Mouse (Mus musculus): Measurements from ENCODE around the gene Tlcd2. TPM values are rescaled to one million over a fixed set of nuclear protein-coding genes. Genes with fewer than 3 reads are reported as not detected.
A peak's percentile ranks its signal among the peaks of the same experiment; 100 is the strongest.

Tlcd2 gene
- polyA plus RNA-seq (2015; fragmentation: Nextera tagmentation; extraction: Ambion mirVana) = 17.7 and 20.3 TPM in 2 replicates

DNA sequence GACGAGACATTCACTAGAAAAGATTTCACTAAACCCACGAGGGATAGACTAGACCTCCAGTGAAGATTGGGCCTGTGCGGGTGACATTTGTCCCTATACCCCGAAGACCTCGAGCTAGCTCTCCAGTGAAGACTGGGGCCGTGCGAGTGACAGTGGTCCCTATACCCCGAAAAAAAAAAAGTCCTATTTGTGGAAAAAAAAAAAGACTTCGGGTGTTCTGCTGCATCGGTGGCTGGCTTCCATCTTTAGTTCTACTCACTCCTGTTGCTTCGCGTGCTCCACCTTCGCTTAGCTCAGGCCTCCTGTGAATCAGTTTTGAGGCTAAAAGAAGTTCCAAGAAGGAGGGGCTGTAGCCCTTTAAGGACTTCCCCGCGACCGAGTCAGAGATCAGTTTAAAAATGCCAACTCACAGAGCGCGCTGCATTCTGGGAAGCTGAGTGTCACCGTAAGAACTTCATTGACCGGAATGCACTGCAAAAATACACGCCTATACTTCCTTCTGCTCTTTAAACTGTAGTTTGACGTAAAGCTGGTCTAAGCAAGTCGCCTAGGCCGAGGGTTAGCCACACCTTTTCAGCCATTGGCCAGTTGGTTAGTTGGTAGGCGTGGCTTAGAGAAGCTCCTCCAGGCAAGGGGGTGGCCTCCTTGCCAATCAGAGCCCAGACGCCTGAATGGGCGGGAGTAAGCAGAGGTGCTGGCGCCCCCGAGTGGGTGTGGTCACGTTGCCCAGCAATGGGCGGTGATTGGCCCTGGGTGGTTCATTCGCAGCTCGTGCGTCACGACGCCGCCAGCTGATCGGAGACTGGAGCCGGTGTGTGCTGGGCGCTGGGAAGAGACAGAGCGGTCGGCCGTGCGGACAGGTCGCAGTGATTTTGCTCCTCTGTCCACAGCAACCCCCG, at the start of gene Tlcd2:
Gene Tlcd2 (plus strand): TSS at position 872 of the 899 bp plus-strand sequence.
- Histone ChIP-seq H3K9ac (peak within 1 kb of the TSS; percentile 49), H3K36me3 (peaks cover 6% of the 10 kb centered on the region; the same call in 1 of the 2 replicates), H3K4me1 (replicated peaks) (peaks cover 30% of the 10 kb centered on the region), H3K4me2 (replicated peaks) (peak within 1 kb of the TSS; percentile 91), H3K4me3 (replicated peaks) (peak within 1 kb of the TSS; percentile 65), H3K27ac (peak within 1 kb of the TSS; percentile 96), H3K27me3 (replicated peaks) (no peaks in the 10 kb centered on the region), H3K9me3 (no peaks in the 10 kb centered on the region)
- under 1% methylated on average over 46 of the region's 46 CpGs for WGBS
- peak; percentile 92 for ATAC-seq

DNA sequence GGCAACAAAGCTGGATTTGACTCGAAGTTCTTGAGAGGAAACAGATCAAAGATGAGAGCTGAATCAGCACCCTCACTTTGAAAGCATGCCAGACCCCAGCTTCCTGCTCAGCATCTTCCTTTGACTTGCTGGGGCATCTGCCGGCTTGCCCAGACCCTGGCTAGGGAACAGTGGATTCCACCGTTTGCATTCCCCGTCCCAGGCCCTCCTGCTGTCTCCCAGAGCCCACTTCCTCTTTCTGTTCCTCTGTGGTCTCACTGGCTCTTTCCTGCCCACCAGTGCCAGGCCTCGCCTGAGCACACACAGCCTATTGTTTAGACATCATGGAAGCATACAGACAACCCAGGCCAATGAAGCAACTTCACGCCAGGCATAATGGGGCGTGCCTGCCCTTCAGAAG, 46.4 kb upstream of the Tlcd2 start:
- no peaks in the 10 kb centered on the region for H3K9me3 ChIP-seq
- H3K9ac ChIP-seq = no peak overlapping the region
- 39% methylated on average over 7 of the region's 7 CpGs for WGBS
- H3K4me2 ChIP-seq (replicated peaks) = no peak overlapping the region
- no peak overlapping the region for H3K27ac ChIP-seq
- H3K4me1 ChIP-seq (replicated peaks) = 0 out of 2 replicates have a peak, but pooled peaks cover 4% of the 10 kb centered on the region
- no peak overlapping the region for H3K4me3 ChIP-seq (replicated peaks)
- ATAC-seq = no peak
- no peaks in the 10 kb centered on the region for H3K36me3 ChIP-seq
- no peaks in the 10 kb centered on the region for H3K27me3 ChIP-seq (replicated peaks)

DNA sequence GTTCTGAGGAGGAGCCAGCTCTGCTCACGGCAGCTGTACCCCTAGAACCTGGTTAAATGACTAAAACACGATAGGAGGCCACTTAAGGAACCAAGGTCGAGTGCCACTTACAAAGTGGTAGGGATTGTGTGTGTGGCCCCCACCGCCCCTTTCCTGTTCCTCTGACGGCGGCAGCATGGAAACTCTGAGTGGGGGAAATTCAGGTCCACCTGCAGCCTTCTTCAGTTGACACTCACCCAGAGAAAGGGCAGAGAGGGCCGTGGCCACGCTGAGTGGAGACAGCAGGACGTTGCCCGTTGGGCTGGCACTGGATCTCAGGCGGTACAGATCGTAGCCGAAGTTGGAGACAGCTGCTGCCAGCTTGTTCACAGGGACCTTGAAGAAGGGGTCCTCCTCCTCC, 45.5 kb upstream of the Tlcd2 start:
- Histone ChIP-seq H3K27me3 (replicated peaks) (no peaks in the 10 kb centered on the region), H3K4me3 (replicated peaks) (no peak overlapping the region), H3K27ac (no peak overlapping the region), H3K4me1 (replicated peaks) (0 out of 2 replicates have a peak, but pooled peaks cover 4% of the 10 kb centered on the region), H3K4me2 (replicated peaks) (no peak overlapping the region), H3K9ac (no peak overlapping the region), H3K36me3 (no peaks in the 10 kb centered on the region), H3K9me3 (no peaks in the 10 kb centered on the region)
- no peak for ATAC-seq
- 84% methylated on average over 13 of the region's 13 CpGs for WGBS

DNA sequence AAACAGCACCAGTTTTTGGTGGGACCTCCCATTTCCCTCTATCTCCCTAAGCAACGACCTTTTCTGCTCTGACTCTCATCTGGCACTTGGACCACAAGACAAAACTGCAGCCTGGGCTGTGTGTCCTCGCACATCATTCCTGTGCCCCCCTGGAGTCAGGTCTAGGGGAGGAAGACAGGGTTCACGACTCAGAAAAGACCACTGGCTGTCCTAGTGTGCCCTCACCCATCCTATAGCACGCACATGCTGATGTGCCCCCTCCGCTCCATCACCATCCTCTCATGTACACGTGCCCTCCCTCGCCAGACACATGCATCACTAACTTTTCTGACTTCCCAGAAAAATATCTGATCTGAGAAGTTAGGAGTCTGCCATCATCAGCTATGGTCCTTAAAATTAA, 41.5 kb upstream of the Tlcd2 start:
- Histone ChIP-seq H3K27ac (no peak overlapping the region), H3K4me2 (replicated peaks) (no peak overlapping the region)
- no peak for ATAC-seq

DNA sequence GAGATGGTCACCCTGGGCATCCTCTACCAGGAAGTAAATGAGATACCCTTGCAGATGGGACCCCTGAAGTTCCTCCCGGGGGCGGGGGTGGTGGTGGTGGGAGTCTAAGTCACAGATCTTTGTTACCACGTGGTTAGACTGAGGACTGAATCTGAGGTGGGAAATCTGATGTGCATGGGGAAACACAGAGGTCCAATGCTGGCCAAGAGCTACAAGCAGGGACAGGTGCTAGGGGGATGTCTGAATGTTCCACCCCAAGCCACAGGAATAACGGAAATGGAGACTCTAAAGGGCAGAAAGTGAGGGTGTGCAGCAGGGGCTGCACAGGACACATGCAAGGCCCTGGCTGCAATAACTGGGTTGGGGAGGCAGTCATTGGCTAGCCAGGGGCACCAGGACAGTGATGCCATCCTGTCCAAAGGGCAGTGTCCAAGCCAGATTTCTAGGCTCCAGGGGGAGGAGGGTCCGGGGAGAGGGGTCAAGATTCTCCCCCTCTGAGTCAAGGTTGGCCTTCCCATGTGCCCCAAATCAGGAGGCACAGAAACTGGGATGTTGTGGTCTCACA, 40.6 kb upstream of the Tlcd2 start:
- Histone ChIP-seq H3K27ac (no peak overlapping the region), H3K4me3 (replicated peaks) (no peak overlapping the region), H3K9ac (no peak overlapping the region), H3K9me3 (no peaks in the 10 kb centered on the region), H3K4me1 (replicated peaks) (peaks cover 10% of the 10 kb centered on the region; the same call in 1 of the 2 replicates), H3K36me3 (no peaks in the 10 kb centered on the region), H3K27me3 (replicated peaks) (no peaks in the 10 kb centered on the region), H3K4me2 (replicated peaks) (no peak overlapping the region)
- ATAC-seq = no peak
- 64% methylated on average over 5 of the region's 5 CpGs for WGBS

More for the DNA sequence above, 41.5 kb upstream of the Tlcd2 start:
- H3K9me3 ChIP-seq = no peaks in the 10 kb centered on the region
- H3K27me3 ChIP-seq (replicated peaks) = no peaks in the 10 kb centered on the region
- peaks cover 13% of the 10 kb centered on the region; the same call in 1 of the 2 replicates for H3K4me1 ChIP-seq (replicated peaks)
- no peak overlapping the region for H3K9ac ChIP-seq
- H3K36me3 ChIP-seq = no peaks in the 10 kb centered on the region
- WGBS = 78% methylated on average over 7 of the region's 7 CpGs
- H3K4me3 ChIP-seq (replicated peaks) = no peak overlapping the region

GRCm38 (mm10) chr11:75421375-75422012, 40.0 kb upstream of the Tlcd2 start:
- no peaks in the 10 kb centered on the region for H3K36me3 ChIP-seq
- H3K27me3 ChIP-seq (replicated peaks) = no peaks in the 10 kb centered on the region
- peak overlapping the region; percentile 39; the same call in 1 of the 2 replicates for H3K9ac ChIP-seq
- H3K27ac ChIP-seq = no peak overlapping the region
- 49% methylated on average over 6 of the region's 6 CpGs for WGBS
- peak overlapping the region; percentile 49 for H3K4me2 ChIP-seq (replicated peaks)
- ATAC-seq = peak; percentile 23; the same call in 1 of the 2 replicates
- peaks cover 10% of the 10 kb centered on the region; the same call in 1 of the 2 replicates for H3K4me1 ChIP-seq (replicated peaks)
- no peak overlapping the region for H3K4me3 ChIP-seq (replicated peaks)
- no peaks in the 10 kb centered on the region for H3K9me3 ChIP-seq

DNA sequence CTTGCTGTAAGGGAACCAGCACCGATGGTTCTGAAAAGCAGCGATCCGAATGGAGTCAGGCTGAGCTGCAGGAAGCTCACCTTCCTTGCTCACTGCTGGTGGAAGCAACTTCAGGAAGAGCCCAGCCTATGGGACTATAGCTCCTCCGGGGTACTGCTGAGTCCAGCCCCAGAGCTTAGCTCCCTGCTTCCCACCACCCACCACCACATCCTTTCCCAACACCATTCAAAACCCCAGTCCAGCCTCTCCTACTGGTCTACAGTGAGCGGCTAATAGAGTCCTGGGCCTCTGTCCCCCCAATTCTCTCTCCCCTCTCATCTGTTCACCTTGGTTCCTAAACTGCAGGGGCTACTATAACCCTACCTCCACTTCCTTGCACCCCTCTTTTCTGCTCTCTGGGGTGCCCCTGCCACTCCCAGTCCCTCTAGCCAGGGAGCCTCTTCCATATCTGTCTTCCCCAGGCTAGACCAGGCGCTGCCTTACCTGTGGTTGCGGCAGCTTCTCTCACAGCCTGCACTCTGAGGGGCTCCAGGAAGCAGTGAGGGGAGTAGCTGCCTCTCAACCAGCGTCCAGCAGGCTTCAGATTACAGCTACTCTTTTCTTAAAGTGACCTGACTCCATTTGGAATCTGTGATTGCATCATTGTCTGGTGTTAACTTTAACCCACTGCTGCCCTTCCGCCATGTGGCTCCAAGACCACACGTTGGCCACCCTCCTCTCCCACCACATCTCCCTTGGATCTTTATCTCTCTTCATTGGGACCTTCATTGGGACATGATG, 39.3 kb upstream of the Tlcd2 start, which contains the start of gene Serpinf1:
Gene Serpinf1 (minus strand): TSS at position 689 of the 780 bp plus-strand sequence.
- H3K4me1 ChIP-seq (replicated peaks) = peaks cover 10% of the 10 kb centered on the region; the same call in 1 of the 2 replicates
- no peaks in the 10 kb centered on the region for H3K27me3 ChIP-seq (replicated peaks)
- peak within 1 kb of the TSS; percentile 49 for H3K4me2 ChIP-seq (replicated peaks)
- peak; percentile 35 for ATAC-seq
- no peak within 1 kb of the TSS for H3K27ac ChIP-seq
- peak within 1 kb of the TSS; percentile 31 for H3K4me3 ChIP-seq (replicated peaks)
- 36% methylated on average over 10 of the region's 10 CpGs for WGBS
- H3K9me3 ChIP-seq = no peaks in the 10 kb centered on the region
- no peaks in the 10 kb centered on the region for H3K36me3 ChIP-seq
- H3K9ac ChIP-seq = peak within 1 kb of the TSS; percentile 39; the same call in 1 of the 2 replicates

DNA sequence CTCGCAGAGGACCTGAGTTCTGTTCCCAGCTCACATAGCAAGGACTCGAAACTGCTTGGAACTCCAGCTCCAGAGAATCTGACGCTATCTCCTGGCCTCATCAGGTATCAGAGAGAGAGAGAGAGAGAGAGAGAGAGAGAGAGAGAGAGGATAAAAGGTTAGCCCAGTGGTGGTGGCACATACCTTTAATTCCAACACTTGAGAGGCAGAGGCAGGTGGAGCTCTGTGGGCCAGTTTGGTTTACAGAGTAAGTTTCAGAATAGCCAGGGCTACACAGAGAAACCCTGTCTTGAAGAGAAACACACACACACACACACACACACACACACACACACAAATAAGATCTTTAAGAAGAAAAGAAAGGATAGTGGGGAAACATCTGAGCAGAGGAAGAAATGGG, 38.4 kb upstream of the Tlcd2 start:
- no peak overlapping the region for H3K9ac ChIP-seq
- H3K4me3 ChIP-seq (replicated peaks) = no peak overlapping the region
- no peak overlapping the region for H3K4me2 ChIP-seq (replicated peaks)
- peaks cover 10% of the 10 kb centered on the region; the same call in 1 of the 2 replicates for H3K4me1 ChIP-seq (replicated peaks)
- no peak overlapping the region for H3K27ac ChIP-seq
- H3K27me3 ChIP-seq (replicated peaks) = no peaks in the 10 kb centered on the region
- no peak for ATAC-seq
- 90% methylated on average over 3 of the region's 3 CpGs for WGBS
- H3K9me3 ChIP-seq = no peaks in the 10 kb centered on the region
- no peaks in the 10 kb centered on the region for H3K36me3 ChIP-seq

DNA sequence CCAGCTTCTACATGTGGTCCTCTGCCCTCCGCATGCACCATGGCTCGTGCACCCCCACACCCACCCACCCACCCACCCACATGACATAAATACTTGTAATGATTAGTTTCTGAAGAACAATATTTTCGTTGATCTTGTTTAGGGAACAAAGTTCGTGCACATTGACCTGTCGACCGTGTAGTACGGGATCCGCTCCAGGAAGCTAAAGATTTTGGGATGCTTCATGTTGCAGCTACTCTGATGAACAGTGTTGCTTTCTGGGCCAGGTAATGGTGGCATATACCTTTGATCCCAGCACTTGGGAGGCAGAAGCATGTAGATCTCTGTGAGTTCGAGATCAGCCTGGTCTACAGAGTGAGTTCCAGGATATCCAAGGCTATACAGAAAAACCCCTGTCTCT, 37.5 kb upstream of the Tlcd2 start:
- ATAC-seq = no peak
- Histone ChIP-seq H3K9ac (no peak overlapping the region), H3K27me3 (replicated peaks) (no peaks in the 10 kb centered on the region), H3K4me1 (replicated peaks) (peaks cover 10% of the 10 kb centered on the region; the same call in 1 of the 2 replicates), H3K9me3 (no peaks in the 10 kb centered on the region), H3K4me2 (replicated peaks) (no peak overlapping the region), H3K4me3 (replicated peaks) (no peak overlapping the region), H3K27ac (no peak overlapping the region), H3K36me3 (no peaks in the 10 kb centered on the region)
- WGBS = 88% methylated on average over 9 of the region's 9 CpGs

DNA sequence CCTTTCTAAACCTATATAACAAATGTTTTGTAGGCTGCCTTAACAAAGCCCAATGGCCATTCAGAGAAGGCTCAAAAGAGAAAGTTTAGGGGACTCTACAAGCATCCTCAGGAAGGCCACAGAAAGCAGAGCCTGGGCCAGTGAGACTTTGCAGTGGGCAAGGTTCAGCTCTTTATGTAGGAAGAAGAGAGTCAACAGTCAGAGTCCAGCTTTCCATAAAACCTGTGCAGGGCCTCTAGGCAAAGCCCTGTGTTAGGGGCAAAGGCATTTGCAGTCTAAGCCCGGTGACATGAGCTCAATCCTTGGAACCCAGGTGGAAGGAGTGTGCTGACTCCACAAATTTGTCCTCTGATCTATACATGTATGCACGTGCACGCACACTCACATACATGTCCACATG, 37.1 kb upstream of the Tlcd2 start:
- ATAC-seq = peak; percentile 79
- H3K9me3 ChIP-seq = no peaks in the 10 kb centered on the region
- no peak overlapping the region for H3K4me3 ChIP-seq (replicated peaks)
- H3K4me1 ChIP-seq (replicated peaks) = peaks cover 10% of the 10 kb centered on the region; the same call in 1 of the 2 replicates
- no peak overlapping the region for H3K9ac ChIP-seq
- H3K36me3 ChIP-seq = no peaks in the 10 kb centered on the region
- WGBS = 85% methylated on average over 3 of the region's 3 CpGs
- H3K27ac ChIP-seq = no peak overlapping the region
- H3K4me2 ChIP-seq (replicated peaks) = no peak overlapping the region
- H3K27me3 ChIP-seq (replicated peaks) = no peaks in the 10 kb centered on the region

DNA sequence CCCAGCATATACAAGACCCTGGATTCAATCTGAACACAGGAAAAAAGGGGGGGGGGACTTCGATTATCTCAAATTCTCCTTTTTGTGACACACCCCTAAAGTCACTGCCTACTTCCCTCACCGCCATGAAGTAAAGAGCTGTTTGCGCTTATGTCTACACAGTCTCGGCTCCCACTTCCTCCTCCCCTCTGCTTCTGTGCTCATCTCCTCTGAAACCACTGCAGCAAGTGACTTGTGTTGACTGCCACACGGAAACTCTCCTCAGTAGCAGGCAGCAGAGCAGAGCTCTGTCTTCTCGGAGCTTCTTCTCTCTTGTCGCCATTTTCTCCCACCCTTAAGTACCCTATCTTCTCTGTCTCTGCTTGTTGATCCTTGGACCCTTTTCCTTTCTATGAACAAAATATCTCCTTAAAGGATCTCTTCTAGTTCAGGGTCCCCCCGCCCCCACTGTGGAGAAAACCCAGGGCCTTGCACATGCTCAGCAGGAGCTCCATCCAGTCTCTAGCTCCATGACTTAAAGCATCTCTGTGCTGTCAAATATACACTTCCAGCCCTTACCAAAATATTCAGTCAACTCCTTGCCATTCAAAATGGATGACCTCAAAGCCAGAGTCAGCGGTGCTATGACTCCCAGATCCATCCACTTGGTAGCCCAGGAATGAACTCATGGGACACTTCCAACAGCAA, 32.4 kb upstream of the Tlcd2 start:
- Histone ChIP-seq H3K9me3 (no peaks in the 10 kb centered on the region), H3K4me2 (replicated peaks) (no peak overlapping the region), H3K27me3 (replicated peaks) (no peaks in the 10 kb centered on the region), H3K36me3 (no peaks in the 10 kb centered on the region), H3K27ac (no peak overlapping the region), H3K9ac (no peak overlapping the region), H3K4me1 (replicated peaks) (no peaks in the 10 kb centered on the region), H3K4me3 (replicated peaks) (no peak overlapping the region)
- ATAC-seq = no peak
- WGBS = 71% methylated on average over 9 of the region's 9 CpGs

Data from intestine, embryonic 15.5 days (tissue).